Mouse (Mus musculus): ENCODE measurements around the gene Als2.
A peak's percentile ranks its signal among the peaks of the same experiment; 100 is the strongest.

The Als2 gene

DNA sequence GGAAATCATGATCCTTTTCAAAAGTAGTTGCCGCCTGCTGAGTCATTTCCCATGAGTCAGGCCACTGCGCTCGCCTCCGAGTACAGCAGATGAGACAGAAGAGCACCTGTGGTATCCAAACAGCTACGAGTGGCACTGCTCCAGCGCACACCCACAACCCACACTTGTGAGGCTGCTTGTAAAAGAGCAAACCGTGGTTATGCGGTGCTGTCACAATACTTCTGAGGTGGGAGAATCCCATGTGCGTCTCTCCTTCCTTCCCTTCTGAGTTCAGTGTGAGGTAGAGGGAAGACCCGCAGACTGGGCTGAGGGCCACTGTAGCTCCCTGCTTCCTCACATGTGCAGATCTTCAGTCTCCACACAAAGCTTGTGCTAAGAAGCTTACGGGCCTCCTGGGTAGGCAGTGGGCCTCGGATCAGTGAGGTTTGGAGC, 74.0 kb downstream of the Als2 start, which contains the start of gene Mpp4:
Mpp4 (minus strand) TSS at position 360 of the 432 bp plus-strand sequence.
- peak in 1 of 2 experiments; percentile 23 for DNase-seq

DNA sequence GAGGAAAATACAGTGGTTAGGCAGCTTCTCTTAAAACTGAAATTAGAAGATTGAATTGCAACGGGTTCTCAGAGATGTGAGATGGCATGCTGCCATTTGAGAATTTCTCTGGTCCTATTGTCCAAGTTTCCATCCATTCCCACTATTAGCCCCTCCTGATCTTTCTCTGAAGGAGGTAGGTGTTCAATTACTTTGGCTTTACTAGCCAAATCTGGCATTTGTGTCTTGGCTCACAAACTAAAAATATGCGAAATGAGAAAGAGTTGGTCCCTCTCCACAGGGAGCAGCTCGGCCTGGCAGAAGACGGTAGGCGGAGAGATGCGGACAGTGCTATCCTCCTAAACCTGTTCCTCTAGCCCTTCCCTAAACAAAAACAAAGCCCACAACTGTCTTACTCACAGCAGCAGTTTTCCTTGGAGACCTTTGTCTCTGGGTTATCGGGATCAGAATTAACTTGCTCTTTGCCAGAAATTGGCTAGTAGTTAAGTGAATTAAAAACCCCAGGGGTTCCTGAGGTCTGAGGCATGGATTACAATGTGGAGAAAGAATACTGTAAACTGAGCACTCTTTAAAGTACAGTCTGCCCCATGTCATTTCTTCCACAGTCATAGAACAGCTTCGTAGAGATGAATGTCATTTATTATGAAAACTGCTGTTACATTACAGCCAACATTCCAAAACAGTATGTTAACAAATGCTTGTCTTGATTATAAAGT, 74.6 kb downstream of the Als2 start:
- peak; percentile 26 to 44 for DNase-seq

DNA sequence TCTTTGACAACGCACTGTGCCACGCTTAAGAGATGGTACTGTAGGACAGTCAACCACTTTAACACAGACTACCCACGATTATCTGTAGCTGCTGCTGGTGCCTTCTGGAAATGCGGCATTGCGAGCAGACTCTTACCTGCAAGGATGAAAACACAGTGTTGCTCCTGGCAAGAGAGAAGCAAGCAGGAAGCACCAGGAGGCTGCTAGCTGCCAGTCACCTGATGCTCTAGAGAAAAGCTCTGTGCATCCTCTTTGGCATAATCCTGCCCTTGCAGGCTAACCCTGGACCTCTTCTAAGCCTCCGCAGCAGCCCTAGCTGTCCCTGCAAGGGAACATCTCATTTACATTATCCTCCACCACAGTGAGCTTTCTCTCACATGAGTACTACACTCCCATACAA, 75.6 kb downstream of the Als2 start:
- DNase-seq: no peak

DNA sequence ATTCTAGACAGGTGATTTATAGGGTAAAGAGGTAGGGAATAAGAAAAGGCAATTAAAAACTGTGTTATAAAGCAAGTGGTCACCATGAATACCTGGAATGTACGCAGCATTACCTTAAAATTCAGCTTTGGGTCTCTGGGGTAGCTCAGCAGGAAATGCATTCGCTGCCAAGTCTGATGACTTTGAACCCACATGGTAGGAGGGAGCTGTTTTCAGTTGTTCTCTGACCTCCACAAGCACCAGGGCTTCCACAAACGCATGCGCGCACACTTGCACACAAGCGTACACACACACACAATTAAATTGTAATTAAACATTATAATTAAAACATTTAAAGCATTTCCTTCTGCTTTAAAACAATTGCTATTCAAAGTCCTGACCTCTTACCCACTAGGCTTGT, 76.2 kb downstream of the Als2 start:
- DNase-seq: no peak

DNA sequence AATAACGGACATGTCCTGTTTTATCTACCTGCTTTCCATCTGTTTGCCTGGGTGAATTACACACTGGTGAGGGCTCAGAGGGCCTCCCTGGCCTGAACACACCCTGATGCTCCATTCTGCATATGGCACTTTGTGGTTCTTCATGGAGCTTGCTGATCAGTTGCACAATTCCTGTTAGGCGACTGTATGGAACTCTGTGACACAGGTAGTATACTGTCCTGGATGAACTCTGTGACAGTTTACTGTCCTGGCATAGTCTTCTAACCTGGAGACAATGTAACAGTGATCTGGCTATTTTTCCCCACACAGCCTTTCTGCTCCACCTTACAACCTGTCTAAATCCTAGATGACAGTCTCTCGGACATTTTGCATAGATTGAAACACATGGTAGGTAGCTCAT, 77.9 kb downstream of the Als2 start:
- no peak for DNase-seq

DNA sequence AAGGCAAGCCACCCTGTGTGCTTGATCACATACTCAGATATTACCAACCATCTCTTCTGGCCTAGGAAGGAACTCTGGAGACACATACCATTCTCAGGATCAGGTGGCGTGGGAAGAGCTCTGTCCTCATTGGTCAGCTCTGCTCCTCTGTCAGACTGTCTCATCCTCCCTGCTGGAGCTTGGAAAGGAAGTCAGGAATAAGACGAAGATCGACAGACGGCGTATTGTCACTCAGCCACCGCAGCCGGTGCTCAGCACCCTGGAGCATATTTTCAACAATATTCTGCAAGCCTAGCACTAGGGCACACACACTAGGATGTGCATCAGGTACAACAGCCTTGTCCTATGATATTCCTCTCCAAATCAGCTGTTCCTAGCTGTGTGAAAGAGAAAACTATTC, 78.5 kb downstream of the Als2 start:
- DNase-seq: peak; percentile 26 to 43

DNA sequence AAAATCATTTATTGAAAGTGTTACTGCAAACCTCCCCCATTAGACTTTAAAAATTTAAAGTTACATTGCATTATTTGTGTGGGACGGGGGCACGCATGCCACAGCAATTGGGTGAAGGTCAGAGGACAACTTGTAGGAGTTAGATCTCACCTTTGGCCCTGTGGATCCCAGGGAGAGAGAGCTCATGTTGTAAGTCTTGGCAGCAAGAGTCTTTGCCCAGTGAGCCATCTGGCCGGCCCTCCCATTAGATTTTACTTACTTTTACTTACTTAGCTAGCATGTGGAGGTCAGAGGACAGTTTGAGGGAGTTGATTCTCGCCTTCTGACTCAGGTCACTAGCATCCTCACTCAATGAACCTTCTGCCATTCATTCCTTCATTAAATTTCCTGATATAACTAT, 79.2 kb downstream of the Als2 start:
- DNase-seq: no peak

DNA sequence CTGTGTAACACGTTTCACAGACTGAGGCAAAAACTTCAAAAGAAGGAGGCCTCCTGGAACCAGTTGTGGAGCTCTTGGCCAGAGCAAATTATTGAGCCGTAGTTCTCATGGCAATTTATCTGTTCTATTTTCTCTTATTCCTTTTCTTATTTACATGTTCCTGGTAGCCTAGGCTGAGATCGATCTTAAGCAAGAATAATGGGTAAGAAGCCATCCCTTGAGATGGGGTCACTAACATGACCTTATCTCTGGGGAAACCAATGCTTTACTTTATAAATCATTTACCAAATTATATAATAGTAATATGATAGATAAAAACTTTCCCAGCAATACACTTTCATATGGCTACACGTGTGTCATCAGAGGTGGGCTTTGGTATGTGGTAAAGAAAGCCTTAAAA, 84.7 kb downstream of the Als2 start:
- no peak for DNase-seq

DNA sequence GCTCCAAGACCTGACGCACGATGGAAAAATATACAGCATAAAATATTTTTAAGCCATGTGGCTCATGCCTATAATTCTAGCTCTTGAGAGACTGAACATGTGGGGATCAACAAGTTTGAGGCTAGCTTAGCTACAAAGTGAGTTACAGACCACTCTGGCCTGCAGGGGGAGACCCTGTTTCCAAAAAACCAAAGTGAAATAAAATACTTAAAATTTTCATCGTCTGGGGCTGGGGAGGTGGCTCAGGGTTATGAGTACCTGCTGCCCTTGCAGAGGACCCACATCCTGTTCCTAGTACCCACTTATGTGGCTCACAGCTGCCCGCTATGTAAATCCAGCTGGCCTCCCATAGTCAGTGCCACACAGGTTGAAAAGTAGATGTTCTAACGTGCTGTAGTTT, 86.5 kb downstream of the Als2 start:
- DNase-seq: no peak

DNA sequence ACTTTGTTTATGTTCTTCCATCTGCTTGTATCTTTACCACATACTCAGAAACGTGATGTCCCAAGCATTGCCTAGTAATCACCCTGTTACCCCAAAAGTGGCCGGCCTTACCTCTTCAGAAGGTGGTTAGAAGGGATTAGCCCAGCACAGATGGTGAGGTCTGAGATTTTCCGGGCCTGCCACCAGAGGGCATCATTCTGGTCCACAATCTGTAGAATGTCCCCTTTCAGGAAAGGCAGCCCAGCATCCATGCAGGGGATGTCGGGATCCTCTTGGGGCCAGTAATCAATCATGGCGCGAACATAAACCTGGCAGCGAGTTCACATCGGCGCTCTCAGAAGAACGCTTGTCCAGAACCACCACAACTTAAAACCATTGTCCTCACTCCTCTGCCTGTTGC, 92.5 kb downstream of the Als2 start:
- peak; percentile 52 to 56 for DNase-seq

DNA sequence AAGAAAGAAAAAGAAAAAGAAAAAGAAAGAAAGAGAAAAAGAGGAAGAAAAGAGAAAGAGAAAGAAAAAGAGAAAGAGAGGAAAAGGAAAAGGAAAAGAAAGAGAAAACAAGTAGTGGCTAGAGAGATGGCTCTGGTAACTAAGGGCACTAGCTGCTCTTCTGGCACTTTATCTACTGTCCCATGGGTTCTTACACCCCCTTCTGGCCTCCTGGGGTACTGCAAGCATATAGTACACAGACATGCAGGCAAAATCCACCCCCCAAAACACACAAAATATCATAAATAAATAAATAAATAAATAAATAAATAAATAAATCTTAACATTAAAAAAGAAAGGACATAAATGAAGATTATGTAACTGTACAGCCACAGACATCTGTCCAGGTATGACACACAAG, 94.2 kb downstream of the Als2 start:
- peak; percentile 74 to 80 for DNase-seq

DNA sequence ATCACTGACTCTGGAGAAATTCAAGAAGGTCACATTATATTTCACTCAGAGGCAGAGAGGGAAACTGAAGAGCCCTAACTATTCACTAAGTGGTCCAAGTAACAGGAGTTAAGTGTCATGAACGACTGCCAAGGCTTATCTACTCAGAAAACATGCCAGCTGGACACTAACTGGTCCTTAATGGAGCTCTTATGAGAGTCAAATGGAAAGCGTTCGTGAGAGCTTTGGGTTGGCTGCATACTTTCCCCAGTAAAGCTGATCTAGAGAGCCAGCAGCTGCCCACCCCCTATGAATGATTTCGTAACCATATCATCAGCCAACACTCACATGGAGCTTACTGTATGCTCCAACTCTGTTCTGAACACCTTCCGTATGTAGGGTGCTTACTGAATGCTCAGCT, 102.6 kb downstream of the Als2 start:
- no peak for DNase-seq

DNA sequence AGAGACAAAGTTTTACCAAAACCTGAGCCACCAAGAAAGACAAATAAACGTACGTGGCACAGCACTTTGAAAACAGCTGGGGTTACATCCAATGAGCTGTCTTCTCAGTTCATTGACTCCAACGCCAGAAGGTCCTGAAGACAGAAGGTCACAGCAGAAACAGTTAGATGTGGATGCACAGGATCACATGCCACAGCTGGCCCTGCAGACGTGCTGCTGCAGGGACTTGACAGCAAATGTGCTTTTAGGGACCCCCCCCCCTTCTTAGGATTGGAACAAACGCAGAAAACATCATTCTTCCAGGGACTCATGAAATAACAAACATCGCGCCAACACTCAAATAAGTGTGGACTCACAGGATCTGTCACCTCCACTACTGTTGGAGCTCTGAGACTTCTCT, 108.2 kb downstream of the Als2 start:
- no peak for DNase-seq

DNA sequence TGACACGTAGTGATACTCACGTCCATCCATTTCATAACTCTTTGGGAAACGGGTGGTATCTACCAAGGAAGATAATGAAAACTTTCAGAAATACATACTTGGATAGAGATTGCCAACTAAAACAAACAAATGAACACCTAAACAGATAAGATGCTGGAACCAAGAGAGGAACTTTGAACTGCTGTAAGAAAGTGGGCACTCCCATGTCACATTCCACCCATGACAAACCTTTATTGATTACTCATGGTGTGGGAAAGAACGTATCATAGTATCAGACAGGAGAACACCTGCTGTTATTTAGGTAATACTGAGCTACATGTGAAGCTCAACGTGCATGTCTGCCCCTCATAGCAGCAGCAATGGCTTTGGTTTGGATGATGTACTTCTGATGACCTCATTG, 111.5 kb downstream of the Als2 start:
- no peak for DNase-seq

DNA sequence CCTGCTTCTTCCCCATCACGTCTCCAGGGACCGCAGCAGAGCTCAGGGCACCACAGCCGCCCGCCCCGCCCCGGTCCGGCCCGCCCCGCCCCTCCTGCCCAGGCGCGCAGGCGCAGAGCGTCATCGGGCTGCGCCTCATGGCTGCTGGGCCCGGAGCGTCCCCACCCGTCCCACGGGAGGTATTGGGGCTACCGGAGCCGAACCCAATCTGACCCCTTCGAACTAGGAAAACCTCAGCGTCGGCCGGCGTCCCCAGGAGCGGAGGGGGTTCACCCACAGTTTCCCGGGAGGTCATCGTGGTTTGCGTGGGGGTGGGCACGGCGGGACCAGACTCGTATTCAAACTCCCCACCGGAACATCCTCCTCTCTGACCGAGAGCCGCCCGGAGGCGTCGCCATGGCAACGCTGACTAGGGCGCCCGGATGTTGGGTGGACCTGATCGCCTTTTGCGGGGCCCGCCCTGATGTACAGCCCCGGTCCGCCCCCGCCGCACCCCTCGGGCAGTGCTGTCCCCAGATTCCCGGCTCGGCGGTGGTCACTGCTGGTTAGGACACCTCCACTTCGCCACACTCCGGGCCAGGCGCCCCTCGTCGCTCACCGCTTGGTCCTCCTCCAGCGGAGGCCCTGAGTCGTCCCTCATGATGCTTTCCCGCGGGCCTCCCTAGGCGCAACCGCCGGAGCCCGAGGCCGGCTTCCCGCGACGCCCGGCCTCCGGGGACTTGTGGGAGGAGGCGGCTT, 117.1 kb downstream of the Als2 start, which contains the start of gene Tmem237:
Tmem237 (minus strand) TSS at position 689 of the 738 bp plus-strand sequence.
- peak; percentile 94 to 96 for DNase-seq

Data from cerebellum, postnatal 10 days (tissue).